Mouse (Mus musculus): ENCODE data around the gene Mettl6. TPM values are rescaled to one million over a fixed set of nuclear protein-coding genes. Genes with fewer than 3 reads are reported as not detected.

Gene Mettl6
- polyA plus RNA-seq (2014; fragmentation: Nextera tagmentation; extraction: Ambion mirVana), result 37.3 and 55.2 TPM in 2 replicates

DNA sequence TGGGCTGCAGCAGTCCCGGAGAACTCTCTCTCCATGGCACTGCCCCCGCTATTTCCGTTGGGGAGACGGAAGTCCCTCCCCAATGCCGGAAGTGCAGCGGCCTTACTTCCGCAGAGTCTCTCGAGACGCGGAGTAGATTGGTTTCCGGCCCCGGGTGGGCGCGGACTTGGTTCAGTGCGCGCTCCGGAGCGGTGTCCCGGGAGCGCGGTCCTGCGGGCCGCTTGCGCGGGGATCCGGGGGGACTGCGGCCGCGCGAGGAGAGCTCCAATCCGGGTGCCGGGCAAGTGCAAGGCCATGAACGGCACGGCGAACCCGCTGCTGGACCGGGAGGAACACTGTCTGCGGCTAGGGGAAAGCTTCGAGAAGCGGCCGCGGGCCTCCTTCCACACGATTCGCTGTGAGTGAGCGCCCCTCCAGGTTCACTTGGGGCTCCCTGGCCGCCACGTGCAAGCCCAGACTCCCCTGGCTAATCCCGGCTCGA lies at the start of gene Mettl6:
Gene Mettl6, minus strand, starts transcription at position 66 of the 481 bp plus-strand sequence.
- WGBS, result under 1% methylated on average over 49 of the region's 49 CpGs
- Histone ChIP-seq H3K4me2 (ENCODE audit: low read length) (peak within 1 kb of the TSS; percentile 82), H3K9me3 (ENCODE audit: control insufficient read depth, low read length) (no peaks in the 10 kb centered on the region), H3K27ac (replicated peaks; ENCODE audit: low read depth, low read length) (peak within 1 kb of the TSS; percentile 85), H3K36me3 (ENCODE audit: control insufficient read depth, insufficient read depth, low read length) (peaks cover 37% of the 10 kb centered on the region), H3K4me1 (ENCODE audit: control insufficient read depth, insufficient read depth, low read length) (peaks cover 21% of the 10 kb centered on the region), H3K9ac (replicated peaks; ENCODE audit: low read length) (peak within 1 kb of the TSS; percentile 84), H3K4me3 (replicated peaks; ENCODE audit: low read depth, low read length) (peak within 1 kb of the TSS; percentile 94), H3K27me3 (ENCODE audit: control insufficient read depth, insufficient read depth, low read length) (no peaks in the 10 kb centered on the region)
- DNase-seq (peak; percentile 95), ATAC-seq (ENCODE audit: low FRiP score, low TSS enrichment) (peak; percentile 89)

- Histone ChIP-seq H3K4me2 (ENCODE audit: low read length) (no peak overlapping the region), H3K27ac (replicated peaks; ENCODE audit: low read depth, low read length) (no peak overlapping the region), H3K9me3 (ENCODE audit: control insufficient read depth, low read length) (no peaks in the 10 kb centered on the region), H3K27me3 (ENCODE audit: control insufficient read depth, insufficient read depth, low read length) (no peaks in the 10 kb centered on the region), H3K36me3 (ENCODE audit: control insufficient read depth, insufficient read depth, low read length) (no peaks in the 10 kb centered on the region), H3K4me3 (replicated peaks; ENCODE audit: low read depth, low read length) (no peak overlapping the region), H3K9ac (replicated peaks; ENCODE audit: low read length) (no peak overlapping the region), H3K4me1 (ENCODE audit: control insufficient read depth, insufficient read depth, low read length) (no peaks in the 10 kb centered on the region)
- ATAC-seq (ENCODE audit: low FRiP score, low TSS enrichment), result no peak
- DNase-seq, result no peak
- 83% methylated on average over 11 of the region's 11 CpGs for WGBS
Measured at GRCm38 (mm10) chr14:31543885-31544442, 49.1 kb upstream of the Mettl6 start.

GRCm38 (mm10) chr14:31537298-31537697 lies 42.5 kb upstream of the Mettl6 start:
- WGBS, result 78% methylated on average over 6 of the region's 6 CpGs
- no peak for DNase-seq
- H3K27ac ChIP-seq (replicated peaks; ENCODE audit: low read depth, low read length), result no peak overlapping the region
- H3K4me1 ChIP-seq (ENCODE audit: control insufficient read depth, insufficient read depth, low read length), result no peaks in the 10 kb centered on the region
- no peak overlapping the region for H3K4me3 ChIP-seq (replicated peaks; ENCODE audit: low read depth, low read length)
- H3K27me3 ChIP-seq (ENCODE audit: control insufficient read depth, insufficient read depth, low read length), result no peaks in the 10 kb centered on the region
- ATAC-seq (ENCODE audit: low FRiP score, low TSS enrichment), result no peak
- no peaks in the 10 kb centered on the region for H3K36me3 ChIP-seq (ENCODE audit: control insufficient read depth, insufficient read depth, low read length)
- H3K9me3 ChIP-seq (ENCODE audit: control insufficient read depth, low read length), result no peaks in the 10 kb centered on the region
- no peak overlapping the region for H3K4me2 ChIP-seq (ENCODE audit: low read length)
- no peak overlapping the region for H3K9ac ChIP-seq (replicated peaks; ENCODE audit: low read length)

GRCm38 (mm10) chr14:31532656-31533055 lies 37.8 kb upstream of the Mettl6 start:
- no peak overlapping the region for H3K9ac ChIP-seq (replicated peaks; ENCODE audit: low read length)
- ATAC-seq (ENCODE audit: low FRiP score, low TSS enrichment), result no peak
- no peak overlapping the region for H3K4me3 ChIP-seq (replicated peaks; ENCODE audit: low read depth, low read length)
- no peaks in the 10 kb centered on the region for H3K4me1 ChIP-seq (ENCODE audit: control insufficient read depth, insufficient read depth, low read length)
- H3K9me3 ChIP-seq (ENCODE audit: control insufficient read depth, low read length), result no peaks in the 10 kb centered on the region
- no peak for DNase-seq
- H3K27me3 ChIP-seq (ENCODE audit: control insufficient read depth, insufficient read depth, low read length), result no peaks in the 10 kb centered on the region
- H3K27ac ChIP-seq (replicated peaks; ENCODE audit: low read depth, low read length), result no peak overlapping the region
- H3K36me3 ChIP-seq (ENCODE audit: control insufficient read depth, insufficient read depth, low read length), result no peaks in the 10 kb centered on the region
- no peak overlapping the region for H3K4me2 ChIP-seq (ENCODE audit: low read length)
- 58% methylated on average over 3 of the region's 3 CpGs for WGBS

GRCm38 (mm10) chr14:31531506-31532148 lies 36.8 kb upstream of the Mettl6 start:
- ATAC-seq (ENCODE audit: low FRiP score, low TSS enrichment), result no peak
- Histone ChIP-seq H3K4me2 (ENCODE audit: low read length) (no peak overlapping the region), H3K36me3 (ENCODE audit: control insufficient read depth, insufficient read depth, low read length) (no peaks in the 10 kb centered on the region), H3K9me3 (ENCODE audit: control insufficient read depth, low read length) (no peaks in the 10 kb centered on the region), H3K27ac (replicated peaks; ENCODE audit: low read depth, low read length) (no peak overlapping the region), H3K4me3 (replicated peaks; ENCODE audit: low read depth, low read length) (no peak overlapping the region), H3K27me3 (ENCODE audit: control insufficient read depth, insufficient read depth, low read length) (no peaks in the 10 kb centered on the region), H3K4me1 (ENCODE audit: control insufficient read depth, insufficient read depth, low read length) (no peaks in the 10 kb centered on the region), H3K9ac (replicated peaks; ENCODE audit: low read length) (no peak overlapping the region)
- DNase-seq, result no peak
- 79% methylated on average over 12 of the region's 12 CpGs for WGBS

- WGBS, result 90% methylated on average over 4 of the region's 4 CpGs
- Histone ChIP-seq H3K4me3 (replicated peaks; ENCODE audit: low read depth, low read length) (no peak overlapping the region), H3K27ac (replicated peaks; ENCODE audit: low read depth, low read length) (no peak overlapping the region), H3K9ac (replicated peaks; ENCODE audit: low read length) (no peak overlapping the region), H3K36me3 (ENCODE audit: control insufficient read depth, insufficient read depth, low read length) (no peaks in the 10 kb centered on the region), H3K4me1 (ENCODE audit: control insufficient read depth, insufficient read depth, low read length) (no peaks in the 10 kb centered on the region), H3K4me2 (ENCODE audit: low read length) (no peak overlapping the region), H3K9me3 (ENCODE audit: control insufficient read depth, low read length) (no peaks in the 10 kb centered on the region), H3K27me3 (ENCODE audit: control insufficient read depth, insufficient read depth, low read length) (no peaks in the 10 kb centered on the region)
- DNase-seq (no peak), ATAC-seq (ENCODE audit: low FRiP score, low TSS enrichment) (no peak)
Measured at GRCm38 (mm10) chr14:31530847-31531246, 36.0 kb upstream of the Mettl6 start.

- WGBS, result 86% methylated on average over 7 of the region's 7 CpGs
- no peak overlapping the region for H3K9ac ChIP-seq (replicated peaks; ENCODE audit: low read length)
- no peak overlapping the region for H3K4me2 ChIP-seq (ENCODE audit: low read length)
- no peaks in the 10 kb centered on the region for H3K4me1 ChIP-seq (ENCODE audit: control insufficient read depth, insufficient read depth, low read length)
- H3K27me3 ChIP-seq (ENCODE audit: control insufficient read depth, insufficient read depth, low read length), result no peaks in the 10 kb centered on the region
- no peaks in the 10 kb centered on the region for H3K36me3 ChIP-seq (ENCODE audit: control insufficient read depth, insufficient read depth, low read length)
- H3K4me3 ChIP-seq (replicated peaks; ENCODE audit: low read depth, low read length), result no peak overlapping the region
- H3K27ac ChIP-seq (replicated peaks; ENCODE audit: low read depth, low read length), result no peak overlapping the region
- ATAC-seq (ENCODE audit: low FRiP score, low TSS enrichment), result no peak
- H3K9me3 ChIP-seq (ENCODE audit: control insufficient read depth, low read length), result no peaks in the 10 kb centered on the region
- no peak for DNase-seq
Measured at GRCm38 (mm10) chr14:31525040-31525810, 30.4 kb upstream of the Mettl6 start.

- ATAC-seq (ENCODE audit: low FRiP score, low TSS enrichment), result no peak
- 79% methylated on average over 2 of the region's 2 CpGs for WGBS
Measured at GRCm38 (mm10) chr14:31521318-31521717, 26.5 kb upstream of the Mettl6 start.

More at GRCm38 (mm10) chr14:31521318-31521717, 26.5 kb upstream of the Mettl6 start:
- H3K4me3 ChIP-seq (replicated peaks; ENCODE audit: low read depth, low read length), result no peak overlapping the region
- no peaks in the 10 kb centered on the region for H3K4me1 ChIP-seq (ENCODE audit: control insufficient read depth, insufficient read depth, low read length)
- H3K9me3 ChIP-seq (ENCODE audit: control insufficient read depth, low read length), result no peaks in the 10 kb centered on the region
- no peaks in the 10 kb centered on the region for H3K27me3 ChIP-seq (ENCODE audit: control insufficient read depth, insufficient read depth, low read length)
- no peak overlapping the region for H3K27ac ChIP-seq (replicated peaks; ENCODE audit: low read depth, low read length)
- DNase-seq, result no peak
- no peak overlapping the region for H3K4me2 ChIP-seq (ENCODE audit: low read length)
- no peaks in the 10 kb centered on the region for H3K36me3 ChIP-seq (ENCODE audit: control insufficient read depth, insufficient read depth, low read length)
- H3K9ac ChIP-seq (replicated peaks; ENCODE audit: low read length), result no peak overlapping the region
